Mouse (Mus musculus) WW6 (cell line): ENCODE data around the gene Usp44.
"Not testable (repeated sequence)": the region's sequence is repeated elsewhere in the genome, so short reads cannot be mapped to it uniquely, and the experiment has no call there.

ENCODE experiments used
- DNase-seq: peaks from one replicate; pipeline ENCODE4 v3.0.0-alpha.2; 2013; ENCODE audit warnings: low read depth, low spot score

The Usp44 gene

GRCm38 (mm10) chr10:93830931-93831729 lies at the start of gene Usp44:
Gene Usp44, plus strand, starts transcription at chr10:93831555.
- DNase-seq, result no peak

- no peak for DNase-seq
Measured at GRCm38 (mm10) chr10:93783216-93784013, 47.9 kb upstream of the Usp44 start.

GRCm38 (mm10) chr10:93799711-93800362 lies 31.5 kb upstream of the Usp44 start:
- no peak for DNase-seq

GRCm38 (mm10) chr10:93800363-93800722 lies 31.0 kb upstream of the Usp44 start:
- no peak for DNase-seq

GRCm38 (mm10) chr10:93800895-93801294 lies 30.5 kb upstream of the Usp44 start:
- DNase-seq, result no peak

DNA sequence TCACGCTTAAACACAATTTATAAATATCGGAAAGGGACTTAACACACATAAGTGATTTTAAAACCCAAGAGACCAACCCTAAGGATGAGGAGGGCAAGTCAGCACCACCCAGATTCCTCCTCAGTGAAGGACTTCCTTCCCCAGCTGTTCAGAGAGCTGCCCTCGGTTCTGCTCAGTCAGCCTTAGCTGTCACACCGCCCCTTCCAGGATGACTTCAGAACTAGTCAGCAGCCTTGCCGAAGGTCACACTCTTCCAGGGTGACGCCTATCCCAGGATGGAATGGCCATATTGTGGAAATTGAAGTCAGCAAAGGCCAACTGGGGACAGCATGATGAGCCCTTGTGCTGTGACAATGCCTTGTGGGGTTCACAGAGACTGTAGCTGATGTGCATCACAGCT lies 28.2 kb upstream of the Usp44 start:
- DNase-seq, result no peak

- not testable (repeated sequence) for DNase-seq
Measured at GRCm38 (mm10) chr10:93809438-93809837, 21.9 kb upstream of the Usp44 start.

DNA sequence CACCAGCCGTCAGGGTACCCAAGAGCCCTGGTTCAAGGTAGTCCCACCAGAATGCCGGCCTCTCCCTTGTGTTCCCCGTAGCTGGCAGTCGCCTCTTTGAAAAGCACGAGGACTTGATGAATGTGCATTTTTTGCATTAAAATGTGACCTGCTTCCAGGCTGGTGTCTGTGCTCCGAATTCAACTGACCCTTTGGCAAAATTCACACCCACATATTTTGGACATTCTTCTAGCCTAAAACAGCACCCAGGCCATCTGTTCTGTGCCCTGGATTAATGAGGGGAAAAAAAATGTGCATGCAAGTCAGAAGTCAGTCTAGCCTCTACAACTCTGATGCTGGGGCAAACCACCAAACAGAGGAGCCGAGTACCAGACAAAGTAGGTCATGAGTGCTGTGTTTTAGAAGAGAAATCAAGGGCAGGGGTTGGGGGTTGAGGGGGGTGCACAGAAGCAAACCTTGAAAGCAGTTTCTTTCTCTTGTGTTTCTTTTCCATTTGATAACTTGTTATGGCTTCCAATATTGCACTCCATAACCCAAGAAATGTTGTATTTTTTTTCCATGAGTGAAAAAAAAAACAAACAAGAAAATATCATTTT lies 20.7 kb upstream of the Usp44 start:
- no peak for DNase-seq

DNA sequence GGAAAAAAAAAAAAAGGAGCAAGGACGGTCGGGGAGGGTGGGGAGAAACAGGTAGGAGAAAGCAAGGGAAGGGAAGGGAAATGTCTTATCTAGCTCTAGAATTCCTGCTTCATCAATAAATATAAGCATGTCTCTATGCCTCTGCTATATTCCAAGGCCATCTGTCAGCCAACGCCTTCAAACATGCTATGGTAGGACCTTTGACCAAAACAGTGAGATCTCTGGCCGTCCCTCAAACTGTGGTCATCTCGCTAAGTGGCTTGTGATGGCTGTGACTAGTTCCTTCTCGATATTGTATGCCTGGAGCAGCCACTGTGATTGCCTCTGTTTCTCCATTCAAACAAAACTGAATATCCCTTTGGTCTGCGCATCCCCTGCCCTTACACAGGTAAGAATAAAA lies 19.3 kb upstream of the Usp44 start:
- DNase-seq, result no peak

DNA sequence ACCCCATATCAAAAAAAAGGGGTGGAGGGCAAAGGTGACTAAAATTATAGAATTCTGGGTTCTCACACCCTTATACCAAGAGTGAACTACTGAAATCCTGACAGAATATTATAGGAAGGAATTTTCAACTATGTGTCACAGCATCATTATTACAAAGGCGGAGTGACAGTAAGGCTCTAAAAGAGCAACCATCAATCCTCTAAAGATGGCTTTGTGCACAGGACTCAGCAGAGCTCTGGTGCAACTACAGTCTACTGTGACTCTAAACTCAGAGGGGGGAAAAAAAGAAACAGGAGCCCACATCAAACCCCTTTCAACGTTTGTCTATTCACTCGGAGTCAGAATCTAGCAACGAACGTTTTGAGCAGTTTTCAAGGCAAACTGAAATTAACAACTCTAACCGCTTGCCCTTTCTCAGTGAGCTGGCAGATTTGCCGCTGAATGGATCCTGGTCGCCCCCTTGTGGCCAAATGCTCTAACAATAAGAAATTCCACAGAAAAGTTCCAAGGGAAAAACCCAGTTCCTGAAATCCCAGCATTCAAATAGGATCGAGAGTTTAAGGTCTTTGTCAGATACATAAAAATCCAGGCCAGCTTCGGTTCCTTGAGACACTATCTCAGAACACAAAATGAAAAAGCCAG lies 18.5 kb upstream of the Usp44 start:
- no peak for DNase-seq

DNA sequence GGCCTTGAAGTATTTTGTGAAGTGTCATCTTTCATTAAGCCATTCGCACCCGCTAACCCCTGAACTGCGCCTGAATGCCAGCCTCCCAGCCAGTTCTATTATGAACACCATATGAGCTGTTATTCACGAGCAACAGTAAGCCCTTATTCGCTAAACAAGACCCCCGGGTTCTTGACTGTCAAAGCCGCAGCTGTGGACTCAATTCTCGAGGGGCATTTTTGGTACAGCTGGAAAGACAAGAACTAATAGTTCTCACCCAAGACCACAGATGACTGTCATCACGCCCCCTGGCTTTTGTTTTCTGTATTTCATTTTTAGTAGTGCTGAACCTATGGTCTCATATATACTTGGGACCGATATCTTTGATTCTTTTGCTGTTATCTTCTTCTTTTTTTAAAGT lies 17.6 kb upstream of the Usp44 start:
- DNase-seq, result no peak

DNA sequence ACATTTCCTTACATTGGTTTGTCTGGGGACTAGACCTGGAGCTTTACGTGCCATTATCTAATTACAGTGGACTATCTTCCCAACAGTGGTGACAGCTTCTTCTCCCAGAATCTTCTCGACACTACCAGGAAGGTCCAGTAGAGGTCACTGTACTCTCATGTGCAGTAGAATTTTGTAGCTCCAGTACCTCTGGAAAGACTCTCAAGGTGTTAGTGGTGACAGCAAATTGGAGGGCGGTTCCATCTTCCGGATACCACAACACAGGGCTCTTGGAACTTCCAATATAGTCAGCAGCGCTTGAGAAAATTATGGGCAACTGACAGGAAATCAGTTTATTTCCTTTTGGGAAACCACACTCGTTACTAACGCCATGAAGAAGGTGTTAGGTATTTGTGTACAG lies 12.7 kb upstream of the Usp44 start:
- DNase-seq, result no peak

DNA sequence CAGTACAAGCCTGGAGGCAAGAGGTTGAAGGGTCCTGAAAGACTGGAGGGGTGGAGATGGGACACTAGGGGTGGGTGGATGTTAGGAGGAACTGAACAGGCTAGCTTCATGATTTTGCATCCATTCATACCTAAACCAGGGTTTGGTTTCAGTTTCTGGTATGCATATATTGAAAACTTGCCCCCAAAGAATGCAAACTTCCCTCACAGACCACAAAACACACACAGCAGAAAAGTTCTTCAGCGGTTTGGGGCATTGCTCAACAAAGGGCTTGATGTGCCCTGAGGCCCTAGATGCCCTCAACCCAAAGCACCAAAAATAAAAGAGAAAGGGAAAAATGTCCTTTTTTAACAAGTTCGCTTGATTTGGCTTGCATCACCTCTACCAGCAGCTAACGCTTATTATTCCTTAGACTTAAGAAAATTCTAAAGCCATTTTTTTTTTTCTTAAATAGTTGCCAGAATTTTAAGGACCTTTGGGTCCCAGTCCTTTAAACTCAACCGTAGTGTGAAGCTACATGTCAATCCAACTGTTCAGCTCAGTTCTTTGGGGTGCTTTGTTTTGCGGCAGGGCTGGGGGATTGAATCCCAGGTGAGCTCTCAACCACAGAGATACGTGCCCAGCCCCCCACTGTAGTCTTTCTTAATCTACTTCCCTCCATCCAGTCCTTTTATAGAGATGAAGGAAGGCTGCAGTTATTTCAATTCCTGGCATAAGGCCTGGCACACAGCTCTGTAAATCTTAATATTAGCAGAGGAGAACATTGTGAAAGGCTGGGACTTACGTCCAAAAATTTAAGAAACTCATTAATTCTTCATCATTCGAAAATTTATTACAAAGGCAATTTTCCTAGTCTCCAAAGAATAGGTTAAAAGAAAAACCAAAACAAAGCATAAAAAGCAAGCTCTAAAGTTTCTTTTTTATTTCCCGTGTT lies 1.2 kb upstream of the Usp44 start:
- no peak for DNase-seq

- DNase-seq, result no peak
Measured at GRCm38 (mm10) chr10:93831730-93832574, 597 bp downstream of the Usp44 start.

DNA sequence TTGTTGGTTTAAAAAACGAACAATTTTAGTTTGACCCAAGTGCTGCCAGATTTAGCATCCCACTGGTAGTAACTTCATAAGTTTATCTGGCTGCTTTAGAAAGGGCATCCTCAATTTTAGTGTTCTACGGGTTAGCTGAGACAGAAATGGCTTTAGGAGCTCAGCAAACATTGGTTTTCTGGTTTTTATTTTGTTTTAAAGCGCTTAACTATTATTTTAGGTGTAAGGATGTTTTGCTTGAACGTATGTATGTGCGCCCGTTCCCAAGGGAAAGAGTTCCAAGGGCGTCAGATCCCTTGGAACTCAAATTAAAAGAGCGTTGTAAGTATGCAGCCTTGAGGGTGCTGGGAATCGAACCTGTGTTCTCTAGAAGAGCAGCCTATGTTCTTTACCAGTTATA lies 1.5 kb downstream of the Usp44 start:
- DNase-seq, result no peak

GRCm38 (mm10) chr10:93833370-93833698 lies 2.0 kb downstream of the Usp44 start:
- DNase-seq, result no peak

- no peak for DNase-seq
Measured at GRCm38 (mm10) chr10:93833699-93834393, 2.5 kb downstream of the Usp44 start.

GRCm38 (mm10) chr10:93834394-93834745 lies 3.0 kb downstream of the Usp44 start:
- DNase-seq, result no peak

GRCm38 (mm10) chr10:93835115-93835514 lies 3.8 kb downstream of the Usp44 start:
- not testable (repeated sequence) for DNase-seq
